Mouse (Mus musculus): Measurements from ENCODE around the gene Lzic. TPM values are rescaled to one million over a fixed set of nuclear protein-coding genes. Genes with fewer than 3 reads are reported as not detected.

The Lzic gene
- polyA plus RNA-seq, 1 experiment: 11.6 TPM

DNA sequence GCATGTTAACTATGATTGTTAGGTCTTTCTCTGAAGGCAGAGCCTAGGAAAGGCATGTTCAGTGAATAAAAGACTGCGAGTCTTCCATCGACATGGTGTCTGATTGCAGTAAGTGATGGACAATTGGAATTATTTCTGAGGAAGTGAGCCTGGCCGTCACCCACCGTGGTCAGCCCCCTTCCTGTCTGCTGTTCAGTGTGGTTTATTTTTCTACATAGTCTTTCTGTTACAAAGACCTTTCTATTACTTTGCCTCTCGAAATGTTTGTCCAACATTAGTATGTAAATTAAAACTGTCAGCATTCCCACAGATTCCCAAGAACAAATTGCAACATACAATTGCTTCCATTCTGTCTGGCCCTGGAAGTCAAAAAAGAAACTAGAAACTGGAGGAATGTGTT, 14.8 kb downstream of the Lzic start:
- H3K4me3 ChIP-seq (replicated peaks; ENCODE audit: extremely low read depth, low read depth, low read length): no peak overlapping the region
- H3K4me1 ChIP-seq (ENCODE audit: control insufficient read depth, insufficient read depth, low read length): no peaks in the 10 kb centered on the region
- no peak for TF ChIP-seq CTCF (IDR thresholded peaks at IDR 0.05; ENCODE audit: insufficient read depth, low read length)
- no peak for TF ChIP-seq POLR2A (IDR thresholded peaks at IDR 0.05; ENCODE audit: borderline replicate concordance, extremely low read depth, low read depth, low read length)
- DNase-seq: no peak
- WGBS: 62% methylated on average over 5 of the region's 5 CpGs

- no peak for DNase-seq
- Histone ChIP-seq H3K4me3 (replicated peaks; ENCODE audit: extremely low read depth, low read depth, low read length) (no peak overlapping the region), H3K4me1 (ENCODE audit: control insufficient read depth, insufficient read depth, low read length) (no peaks in the 10 kb centered on the region)
- WGBS: 76% methylated on average over 5 of the region's 5 CpGs
- no peak for TF ChIP-seq POLR2A (IDR thresholded peaks at IDR 0.05; ENCODE audit: borderline replicate concordance, extremely low read depth, low read depth, low read length)
- no peak for TF ChIP-seq CTCF (IDR thresholded peaks at IDR 0.05; ENCODE audit: insufficient read depth, low read length)
These were observed 19.3 kb downstream of the Lzic start for GRCm38 (mm10) chr4:149504363-149504762.

DNA sequence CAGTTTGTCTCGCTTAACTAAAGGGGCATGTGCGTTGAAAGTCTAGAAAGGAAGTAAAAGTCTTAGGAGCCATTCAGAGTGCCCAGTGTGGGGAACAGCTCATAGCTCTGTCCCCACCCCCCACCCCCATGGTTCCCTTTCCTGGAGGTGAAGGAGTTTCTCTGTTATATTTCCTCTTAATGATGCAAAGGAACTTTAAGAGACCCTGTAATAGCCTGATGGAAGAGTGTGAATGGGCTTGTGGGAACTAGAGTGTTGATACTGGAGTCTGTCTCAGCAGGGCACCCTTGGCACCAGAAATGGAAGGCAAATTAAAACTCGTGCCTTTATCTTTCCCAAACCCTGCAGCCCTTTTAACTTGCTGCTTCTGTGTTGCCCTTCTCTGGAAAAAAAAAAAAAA, 19.8 kb downstream of the Lzic start:
- TF ChIP-seq POLR2A (IDR thresholded peaks at IDR 0.05; ENCODE audit: borderline replicate concordance, extremely low read depth, low read depth, low read length): no peak
- no peak for TF ChIP-seq CTCF (IDR thresholded peaks at IDR 0.05; ENCODE audit: insufficient read depth, low read length)
- WGBS: 30% methylated on average over 3 of the region's 3 CpGs
- H3K4me3 ChIP-seq (replicated peaks; ENCODE audit: extremely low read depth, low read depth, low read length): no peak overlapping the region
- no peak for DNase-seq
- H3K4me1 ChIP-seq (ENCODE audit: control insufficient read depth, insufficient read depth, low read length): no peaks in the 10 kb centered on the region

DNA sequence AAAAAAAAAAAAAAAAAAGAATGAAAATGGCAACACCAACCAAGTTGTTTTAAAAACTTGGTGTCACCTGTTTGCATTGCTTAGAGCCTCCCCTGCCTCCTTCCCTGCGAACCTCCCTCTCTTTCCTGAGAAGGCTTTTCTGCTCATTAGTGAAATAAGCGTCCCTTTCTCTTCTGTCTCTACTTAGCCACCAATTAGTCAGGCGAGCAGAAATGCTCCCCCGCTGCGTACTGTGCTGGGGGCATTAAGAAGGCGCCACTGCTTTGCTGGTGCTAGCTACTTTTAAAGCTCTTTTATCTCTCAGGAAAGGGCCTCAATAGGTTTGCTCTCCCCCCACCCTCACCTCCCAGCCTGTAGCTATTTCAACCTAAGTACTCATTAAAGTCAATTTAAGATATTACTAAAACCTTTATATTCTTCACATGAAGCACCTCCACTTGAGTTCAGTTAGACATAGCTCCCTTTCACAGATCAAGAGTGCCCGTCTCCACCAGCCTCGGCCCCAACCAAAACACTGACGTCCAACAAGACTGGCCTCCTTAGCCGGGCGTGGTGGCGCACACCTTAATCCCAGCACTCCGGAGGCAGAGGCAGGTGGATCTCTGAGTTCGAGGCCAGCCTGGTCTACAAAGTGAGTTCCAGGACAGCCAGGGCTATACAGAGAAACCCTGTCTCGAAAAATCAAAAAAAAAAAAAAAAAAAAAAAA, 20.4 kb downstream of the Lzic start:
- Histone ChIP-seq H3K4me3 (replicated peaks; ENCODE audit: extremely low read depth, low read depth, low read length) (no peak overlapping the region), H3K4me1 (ENCODE audit: control insufficient read depth, insufficient read depth, low read length) (no peaks in the 10 kb centered on the region)
- DNase-seq: no peak
- WGBS: 63% methylated on average over 15 of the region's 15 CpGs
- no peak for TF ChIP-seq CTCF (IDR thresholded peaks at IDR 0.05; ENCODE audit: insufficient read depth, low read length)
- TF ChIP-seq POLR2A (IDR thresholded peaks at IDR 0.05; ENCODE audit: borderline replicate concordance, extremely low read depth, low read depth, low read length): no peak

DNA sequence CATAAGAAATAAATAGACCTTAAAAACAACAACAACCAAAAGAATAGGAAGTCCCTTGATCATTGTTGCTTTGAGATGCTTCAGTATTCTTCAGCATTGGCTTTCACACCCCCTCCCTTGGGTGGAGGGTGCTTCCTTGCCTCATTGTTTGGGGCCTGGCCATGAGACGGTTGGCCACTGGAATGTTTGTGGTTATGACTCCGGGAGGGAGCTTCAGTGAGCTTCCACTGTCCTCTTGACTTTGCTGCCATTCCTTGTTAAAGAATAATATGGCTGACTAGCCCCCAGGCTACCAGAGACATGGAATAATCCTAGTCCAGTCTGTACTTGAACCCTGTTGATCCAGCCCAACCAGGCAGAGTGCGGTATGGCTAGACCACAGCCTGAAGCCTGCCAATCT, 21.9 kb downstream of the Lzic start:
- DNase-seq: no peak
- no peak for TF ChIP-seq CTCF (IDR thresholded peaks at IDR 0.05; ENCODE audit: insufficient read depth, low read length)
- no peak for TF ChIP-seq POLR2A (IDR thresholded peaks at IDR 0.05; ENCODE audit: borderline replicate concordance, extremely low read depth, low read depth, low read length)
- no peaks in the 10 kb centered on the region; the same call in 1 of the 2 replicates for H3K4me1 ChIP-seq (ENCODE audit: control insufficient read depth, insufficient read depth, low read length)
- no peak overlapping the region for H3K4me3 ChIP-seq (replicated peaks; ENCODE audit: extremely low read depth, low read depth, low read length)
- 54% methylated on average over 3 of the region's 3 CpGs for WGBS

DNA sequence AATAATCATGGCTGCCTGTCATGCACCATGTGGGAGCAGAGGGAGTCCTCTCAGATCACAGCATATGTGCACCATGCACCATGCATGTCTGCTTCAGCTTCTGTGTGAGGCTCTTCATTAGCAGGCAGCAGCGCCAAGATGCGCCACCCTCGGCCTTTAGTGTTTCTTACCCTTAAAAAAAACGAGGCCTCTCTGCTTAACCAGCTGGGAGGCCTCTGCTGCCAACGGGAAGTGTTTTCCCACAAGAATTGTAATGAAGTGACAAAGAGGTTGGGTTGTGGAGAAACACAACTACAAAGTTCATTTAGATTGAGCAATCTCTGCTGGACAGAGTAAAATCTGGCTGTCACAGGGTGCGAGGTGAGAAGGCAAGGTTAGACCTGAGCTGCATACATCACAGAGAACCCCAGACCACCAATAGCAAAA, 26.2 kb downstream of the Lzic start:
- no peak for DNase-seq
- 36% methylated on average over 6 of the region's 6 CpGs for WGBS
- no peak for TF ChIP-seq CTCF (IDR thresholded peaks at IDR 0.05; ENCODE audit: insufficient read depth, low read length)
- TF ChIP-seq POLR2A (IDR thresholded peaks at IDR 0.05; ENCODE audit: borderline replicate concordance, extremely low read depth, low read depth, low read length): no peak
- Histone ChIP-seq H3K4me1 (ENCODE audit: control insufficient read depth, insufficient read depth, low read length) (no peaks in the 10 kb centered on the region; the same call in 1 of the 2 replicates), H3K4me3 (replicated peaks; ENCODE audit: extremely low read depth, low read depth, low read length) (no peak overlapping the region)

GRCm38 (mm10) chr4:149512072-149512471, 27.0 kb downstream of the Lzic start:
- no peak for TF ChIP-seq POLR2A (IDR thresholded peaks at IDR 0.05; ENCODE audit: borderline replicate concordance, extremely low read depth, low read depth, low read length)
- no peak for TF ChIP-seq CTCF (IDR thresholded peaks at IDR 0.05; ENCODE audit: insufficient read depth, low read length)
- no peaks in the 10 kb centered on the region; the same call in 1 of the 2 replicates for H3K4me1 ChIP-seq (ENCODE audit: control insufficient read depth, insufficient read depth, low read length)
- WGBS: 63% methylated on average over 7 of the region's 7 CpGs
- no peak overlapping the region for H3K4me3 ChIP-seq (replicated peaks; ENCODE audit: extremely low read depth, low read depth, low read length)
- no peak for DNase-seq

DNA sequence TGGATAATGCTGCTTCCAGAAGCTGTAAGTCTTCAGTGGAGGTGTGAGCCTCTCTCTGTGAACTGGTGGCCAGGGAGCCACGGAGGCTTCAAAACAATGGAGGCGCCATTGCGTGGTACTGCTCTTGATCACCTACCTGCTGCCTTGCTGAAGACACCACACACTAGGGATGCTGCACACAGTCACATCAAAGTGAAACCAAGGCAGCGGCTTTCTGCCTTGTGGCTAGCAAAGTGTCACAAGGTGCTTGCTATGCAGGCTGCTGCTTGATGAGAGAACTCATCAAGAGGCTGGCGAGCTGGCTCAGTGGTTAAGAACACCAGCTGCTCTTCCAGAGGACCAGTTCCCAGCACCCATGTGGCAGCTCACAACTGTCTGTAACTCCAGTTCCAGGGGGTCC, 30.7 kb downstream of the Lzic start:
- Histone ChIP-seq H3K4me3 (replicated peaks; ENCODE audit: extremely low read depth, low read depth, low read length) (no peak overlapping the region), H3K4me1 (ENCODE audit: control insufficient read depth, insufficient read depth, low read length) (peaks cover 5% of the 10 kb centered on the region)
- TF ChIP-seq CTCF (IDR thresholded peaks at IDR 0.05; ENCODE audit: insufficient read depth, low read length): no peak
- TF ChIP-seq POLR2A (IDR thresholded peaks at IDR 0.05; ENCODE audit: borderline replicate concordance, extremely low read depth, low read depth, low read length): no peak
- no peak for DNase-seq
- WGBS: 87% methylated on average over 5 of the region's 5 CpGs

DNA sequence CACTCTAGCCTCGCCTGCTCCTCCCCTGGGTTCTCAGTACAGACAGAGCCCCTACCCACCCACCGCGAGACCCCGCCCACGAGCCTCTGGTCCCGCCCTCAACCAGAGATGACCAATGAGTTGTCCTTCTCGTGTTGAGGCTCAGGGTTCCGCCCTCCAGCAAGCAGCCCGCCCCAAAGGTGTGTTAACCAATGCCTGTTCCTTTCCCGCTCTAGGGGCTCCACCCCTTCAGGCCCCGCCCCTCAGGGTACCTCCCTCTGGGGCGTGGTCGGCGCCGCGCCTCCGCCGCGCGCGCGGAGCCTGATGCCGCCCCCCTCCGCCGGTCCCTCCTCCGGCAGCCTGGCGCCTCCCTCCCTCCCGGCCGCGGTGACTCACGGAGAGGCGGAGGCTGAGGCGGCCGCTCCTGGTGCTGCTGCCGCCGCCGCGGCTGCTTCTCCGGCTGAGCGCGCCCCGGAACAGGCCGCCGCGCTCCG, 32.9 kb downstream of the Lzic start, which contains the start of gene Ctnnbip1:
Ctnnbip1 (plus strand) TSS at position 369 of the 473 bp plus-strand sequence.
- Histone ChIP-seq H3K4me3 (replicated peaks; ENCODE audit: extremely low read depth, low read depth, low read length) (peak within 1 kb of the TSS; percentile 70), H3K4me1 (ENCODE audit: control insufficient read depth, insufficient read depth, low read length) (peaks cover 5% of the 10 kb centered on the region)
- peak; percentile 96 for DNase-seq
- 1% methylated on average over 41 of the region's 46 CpGs for WGBS
- TF ChIP-seq POLR2A (IDR thresholded peaks at IDR 0.05; ENCODE audit: borderline replicate concordance, extremely low read depth, low read depth, low read length) (no peak), CTCF (IDR thresholded peaks at IDR 0.05; ENCODE audit: insufficient read depth, low read length) (no peak)
